Mouse (Mus musculus) small intestine, adult 2 months (tissue): ENCODE measurements around the gene Actn1.

Experiments
- CTCF ChIP-seq: fragments of 200-500 bp; IDR thresholded peaks from 2 replicates; pipeline ENCODE4 v1.5.1; 2012; ENCODE audit warnings: low read depth, mild to moderate bottlenecking, control low read depth, inconsistent platforms, low read length, moderate library complexity, mixed read lengths; ENCODE audit not compliant: insufficient replicate concordance, insufficient read length; ENCODE audit errors: extremely low read depth
- POLR2A ChIP-seq: fragments of 200-500 bp; IDR thresholded peaks from 2 replicates; pipeline ENCODE4 v1.6.1; 2012; ENCODE audit warnings: low read depth, mild to moderate bottlenecking, control low read depth, inconsistent platforms, low read length, moderate library complexity

- no peak for TF ChIP-seq POLR2A
- peak; percentile 29; the same call in 1 of the 2 replicates for TF ChIP-seq CTCF
Observed at GRCm38 (mm10) chr12:80151821-80152220, 108.3 kb downstream of the Actn1 start.
